Mouse (Mus musculus): Measurements from ENCODE around the gene Fbxw11. TPM values are rescaled to one million over a fixed set of nuclear protein-coding genes. Genes with fewer than 3 reads are reported as not detected.

Gene Fbxw11
- polyA plus RNA-seq, 1 experiment, result 52.7 TPM

- no peak for DNase-seq (ENCODE audit: low spot score)
Observed at GRCm38 (mm10) chr11:32751863-32752594, 109.5 kb downstream of the Fbxw11 start.

DNA sequence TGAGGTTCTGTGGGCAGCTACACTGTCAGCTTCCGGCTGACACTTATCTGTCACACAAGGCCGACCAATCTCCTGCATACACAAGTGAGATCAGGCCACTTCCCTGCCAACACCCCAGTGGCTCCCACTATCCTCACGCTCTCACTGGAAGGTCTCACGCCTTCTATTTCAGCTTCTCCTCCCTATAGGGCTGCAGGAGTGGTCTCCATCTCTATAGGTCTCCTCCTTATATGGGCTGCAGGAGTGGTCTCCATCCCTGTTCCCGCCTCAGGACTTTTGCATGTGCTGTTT, 110.0 kb downstream of the Fbxw11 start:
- no peak for DNase-seq (ENCODE audit: low spot score)

GRCm38 (mm10) chr11:32753358-32753757, 110.8 kb downstream of the Fbxw11 start:
- DNase-seq (ENCODE audit: low spot score), result no peak

DNA sequence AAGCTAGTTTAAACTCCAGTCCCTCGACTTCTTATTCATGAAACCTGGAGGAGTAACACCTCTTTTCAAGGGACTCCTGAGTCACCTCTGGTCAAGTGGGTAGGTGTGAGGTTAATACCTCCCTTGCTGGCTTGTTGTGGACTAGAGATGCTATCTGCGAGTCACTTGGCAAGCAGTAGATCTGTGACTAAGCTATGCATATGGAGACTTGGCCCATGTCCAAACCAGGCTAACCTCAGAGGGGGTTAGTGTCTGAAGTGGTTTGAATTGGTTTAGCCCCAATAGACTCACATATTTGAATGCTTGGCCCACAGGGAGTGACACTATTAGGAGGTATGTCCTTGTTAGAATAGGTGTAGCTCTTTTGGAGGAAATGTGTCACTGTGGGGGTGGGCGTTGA, 120.2 kb downstream of the Fbxw11 start:
- no peak for DNase-seq (ENCODE audit: low spot score)

DNA sequence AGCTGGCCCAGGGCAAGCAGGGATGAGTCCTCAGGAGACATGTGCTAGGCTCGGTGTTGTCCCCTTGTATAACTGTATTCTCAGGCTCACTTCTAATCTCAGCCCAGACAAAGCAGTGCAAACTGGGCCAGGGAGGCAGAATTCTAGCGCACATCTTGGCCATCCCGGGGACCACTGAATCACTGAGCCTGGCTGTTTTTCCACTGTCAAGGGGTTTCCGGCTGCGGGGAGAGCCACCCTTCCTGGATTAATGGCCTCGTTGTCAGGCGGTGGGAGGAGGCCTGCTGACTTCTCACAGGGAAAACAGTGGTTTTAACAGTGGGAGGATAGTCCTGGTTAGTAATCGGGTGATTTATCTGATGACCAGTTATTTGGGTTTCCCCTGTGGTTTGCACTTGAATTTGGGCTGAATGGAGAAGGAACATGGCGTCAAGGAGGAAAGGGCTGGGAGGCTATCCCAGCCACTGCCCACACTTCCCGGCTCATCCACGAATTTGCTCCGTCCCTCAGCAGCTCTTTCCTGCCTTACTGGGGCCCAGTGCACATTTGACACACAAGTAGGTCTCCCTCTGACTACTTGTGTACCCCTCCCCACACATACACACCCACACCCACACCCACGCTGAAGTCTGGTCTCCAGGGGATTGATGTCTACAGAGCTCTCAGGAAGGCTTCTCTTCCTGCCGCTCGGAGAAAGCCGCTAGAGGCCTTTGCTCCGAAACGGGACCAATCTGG, 125.1 kb downstream of the Fbxw11 start:
- DNase-seq (ENCODE audit: low spot score), result no peak

DNA sequence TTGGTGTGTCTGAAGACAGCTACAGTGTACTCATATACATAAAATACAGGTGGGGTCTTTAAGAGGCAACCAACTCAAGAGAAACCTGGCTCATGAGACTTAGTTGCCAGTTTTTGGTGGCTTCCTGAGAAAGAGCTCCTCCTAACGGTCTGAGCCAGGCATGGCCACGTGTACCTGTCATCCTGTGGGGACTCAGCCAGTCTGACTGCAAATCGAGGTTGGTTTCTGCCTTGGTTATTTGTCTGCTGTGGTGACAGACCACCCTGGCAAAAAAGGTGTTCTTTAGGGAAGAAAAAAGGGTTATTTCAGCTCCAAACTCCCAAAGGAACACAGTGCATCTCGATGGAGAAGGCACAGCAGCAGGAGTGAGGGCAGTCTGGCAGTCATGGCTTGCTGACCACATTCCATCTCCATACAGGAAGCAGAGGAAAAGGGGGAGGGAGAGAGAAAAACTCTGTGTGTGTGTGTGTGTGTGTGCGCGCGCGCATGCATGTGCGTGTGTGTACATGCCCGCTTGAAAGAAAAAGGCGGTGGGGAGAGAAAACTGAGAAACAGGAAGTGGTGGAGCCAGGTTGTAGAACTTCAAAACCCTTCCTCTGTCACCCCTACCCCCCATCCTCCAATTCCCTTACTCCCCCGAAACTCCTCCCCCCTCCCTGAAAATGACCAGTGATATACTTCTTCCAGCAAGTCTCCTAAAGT, 126.3 kb downstream of the Fbxw11 start:
- DNase-seq (ENCODE audit: low spot score), result no peak

GRCm38 (mm10) chr11:32780747-32781536, 138.4 kb downstream of the Fbxw11 start:
- DNase-seq (ENCODE audit: low spot score), result no peak

GRCm38 (mm10) chr11:32781633-32782404, 139.3 kb downstream of the Fbxw11 start:
- no peak for DNase-seq (ENCODE audit: low spot score)

- no peak for DNase-seq (ENCODE audit: low spot score)
Observed at GRCm38 (mm10) chr11:32782724-32783123, 140.2 kb downstream of the Fbxw11 start.

- no peak for DNase-seq (ENCODE audit: low spot score)
Observed at GRCm38 (mm10) chr11:32785591-32786147, 143.1 kb downstream of the Fbxw11 start.

- DNase-seq (ENCODE audit: low spot score), result no peak
Observed at GRCm38 (mm10) chr11:32786201-32786600, 143.7 kb downstream of the Fbxw11 start.

DNA sequence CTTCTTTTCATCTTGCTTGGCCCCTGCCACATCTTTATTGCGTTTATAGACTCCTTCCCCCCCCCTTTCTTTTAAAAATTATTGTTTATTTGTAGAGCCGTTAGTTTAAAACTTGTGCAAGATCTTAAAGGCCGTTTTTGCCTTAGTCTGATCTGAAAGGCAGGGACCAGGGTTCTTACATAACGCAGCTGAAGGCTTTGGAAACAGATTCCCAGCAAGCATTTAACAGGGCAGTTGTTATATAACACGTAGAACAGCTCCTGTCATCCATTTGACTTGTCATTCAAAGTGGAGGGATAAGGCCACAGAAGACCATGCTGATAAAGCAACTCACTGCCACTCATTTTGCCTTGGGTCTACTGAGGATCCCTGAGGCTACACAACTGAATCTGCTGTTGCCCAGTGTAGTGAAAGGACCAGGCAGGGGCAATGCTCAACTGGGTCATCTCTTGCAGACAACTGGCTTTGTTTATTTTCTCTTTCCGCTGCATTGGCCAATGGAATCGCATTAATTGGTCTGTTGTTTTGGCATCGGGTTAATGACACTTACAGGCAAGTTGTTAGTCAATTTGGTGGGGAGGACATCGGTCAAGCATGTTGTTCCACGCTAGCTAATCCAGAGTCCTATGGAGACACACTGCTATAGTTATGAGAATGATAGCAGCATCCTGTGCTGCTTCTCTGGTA, 152.4 kb downstream of the Fbxw11 start:
- no peak for DNase-seq (ENCODE audit: low spot score)

Other genes starting within 250 kb of the Fbxw11 start
- 18.7 and 21.2 TPM in 2 replicates for gene Ubtd2, start 187.4 kb upstream of the Fbxw11 start, polyA plus RNA-seq (2012; rRNA removed)
- 0.76 and 1.3 TPM in 2 replicates for gene Efcab9, start 110.6 kb upstream of the Fbxw11 start, polyA plus RNA-seq (2012; rRNA removed)
- gene Stk10, start 109.4 kb upstream of the Fbxw11 start, polyA plus RNA-seq (2012; rRNA removed), result 6.2 and 8.5 TPM in 2 replicates
- not detected in 2 replicates for gene Smim23, start 181.9 kb downstream of the Fbxw11 start, polyA plus RNA-seq (2012; rRNA removed)

Measured in urinary bladder, adult 2 months (tissue).